Mouse (Mus musculus): ENCODE results near the gene Spryd7.
"Not testable (repeated sequence)": the region's sequence is repeated elsewhere in the genome, so short reads cannot be mapped to it uniquely, and the experiment has no call there.

Spryd7 gene

GRCm38 (mm10) chr14:61556289-61557147, at the start of gene Spryd7:
Spryd7 (minus strand) TSS chr14:61556886.
- peak; percentile 94 to 95 for DNase-seq (ENCODE audit: low spot score in 2 of 2)

DNA sequence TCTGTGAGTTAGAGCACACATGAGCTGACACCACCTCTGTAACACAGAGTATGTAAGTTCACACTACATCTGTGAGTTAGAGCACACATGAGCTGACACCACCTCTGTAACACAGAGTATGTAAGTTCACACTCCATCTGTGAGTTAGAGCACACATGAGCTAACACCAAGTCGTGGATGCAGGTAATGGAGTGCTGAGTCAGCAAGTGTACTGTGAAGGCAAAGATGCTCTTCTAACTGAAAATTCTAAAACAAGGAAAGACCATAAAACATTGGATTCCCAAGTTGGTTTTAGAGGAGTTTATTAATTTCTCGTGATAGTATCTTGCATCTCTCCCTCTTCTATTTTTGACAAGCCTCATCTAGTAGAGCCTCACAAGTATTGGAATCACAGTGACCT, 49.4 kb upstream of the Spryd7 start:
- DNase-seq (ENCODE audit: low spot score in 2 of 2), result not testable (repeated sequence)

GRCm38 (mm10) chr14:61604081-61604480, 47.4 kb upstream of the Spryd7 start:
- DNase-seq (ENCODE audit: low spot score in 2 of 2), result no peak

DNA sequence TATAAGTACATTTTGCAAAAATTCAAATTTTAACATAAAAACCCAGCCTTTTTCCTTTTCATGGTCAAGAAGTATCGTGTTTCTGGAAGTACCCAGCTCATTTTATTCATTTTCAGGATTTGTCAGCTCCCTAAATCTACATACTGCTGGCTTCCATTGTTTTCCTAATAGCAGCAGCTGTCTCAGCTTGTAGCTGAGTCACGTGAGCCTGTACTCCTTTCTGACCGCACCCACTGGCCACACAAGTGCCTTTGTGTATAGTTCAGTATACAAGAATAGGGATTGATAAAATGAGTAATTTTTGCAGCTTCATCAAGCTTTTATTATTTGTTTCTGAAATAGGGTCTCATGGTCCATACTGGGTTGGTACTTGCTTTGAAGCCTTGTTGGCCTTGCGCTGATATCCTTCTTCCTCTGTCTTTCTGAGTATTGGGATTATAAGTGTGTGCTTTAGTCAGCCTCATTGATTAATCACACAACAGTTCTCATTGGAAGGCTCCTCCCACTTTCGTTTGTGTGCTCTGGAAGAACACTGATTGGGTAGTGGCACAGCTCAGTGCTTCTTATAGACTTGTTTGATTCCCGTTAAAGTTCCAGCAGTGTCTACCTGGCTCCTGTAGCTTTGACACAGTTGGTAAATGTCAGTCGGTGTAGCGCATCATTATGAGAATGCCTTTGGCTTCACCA, 46.5 kb upstream of the Spryd7 start:
- no peak for DNase-seq (ENCODE audit: low spot score in 2 of 2)

DNA sequence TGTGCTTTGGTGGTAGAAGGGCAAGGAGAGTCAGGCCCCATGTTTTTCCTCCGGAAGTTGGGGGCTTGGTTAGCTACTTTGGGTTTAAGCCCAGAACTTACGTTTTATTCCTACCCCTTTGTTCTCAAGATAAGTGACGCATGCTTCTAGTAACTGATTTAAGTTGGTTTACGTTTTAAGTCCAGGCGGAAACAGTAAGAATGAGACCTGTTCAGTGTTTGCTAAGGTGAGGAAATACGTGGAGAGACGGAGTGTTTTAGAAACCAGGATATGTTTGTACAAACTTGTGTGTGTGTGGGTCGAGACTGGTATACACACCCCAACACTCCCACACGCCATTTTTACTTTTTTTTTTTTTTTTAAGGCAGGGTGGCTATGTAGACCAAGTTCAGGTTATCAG, 44.7 kb upstream of the Spryd7 start:
- no peak for DNase-seq (ENCODE audit: low spot score in 2 of 2)

DNA sequence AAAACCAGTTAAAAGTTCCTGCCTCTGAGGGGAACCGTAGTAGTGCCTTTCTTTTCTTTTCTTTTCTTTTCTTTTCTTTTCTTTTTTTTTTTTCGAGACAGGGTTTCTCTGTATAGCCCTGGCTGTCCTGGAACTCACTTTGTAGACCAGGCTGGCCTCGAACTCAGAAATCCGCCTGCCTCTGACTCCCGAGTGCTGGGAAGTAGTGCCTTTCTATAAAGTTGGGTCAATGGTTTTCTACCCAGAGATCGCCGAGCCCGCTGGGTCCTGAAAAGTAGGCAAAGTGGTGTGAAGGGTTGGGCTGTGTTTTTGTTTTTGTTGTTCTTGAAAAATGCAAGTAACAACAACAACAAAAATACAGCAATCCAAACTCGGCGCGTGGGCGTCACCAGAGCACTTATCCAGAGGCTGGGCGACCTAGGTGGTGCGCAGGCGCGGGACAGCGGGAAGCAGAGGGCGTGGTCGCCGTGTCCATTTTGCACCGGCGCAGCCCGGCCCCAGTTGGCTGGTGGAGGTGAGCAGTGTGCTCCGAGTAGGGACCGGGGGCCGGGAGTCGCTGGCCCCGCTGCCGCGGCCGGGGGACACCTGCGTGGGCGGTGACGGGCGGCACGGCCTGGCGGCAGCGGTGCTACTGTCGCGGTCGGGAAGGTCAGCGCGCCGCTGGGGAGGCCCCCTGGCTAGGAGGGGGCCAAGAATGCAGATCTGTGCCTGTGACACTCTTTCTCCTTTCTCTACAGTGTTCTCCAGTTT, 42.5 kb upstream of the Spryd7 start:
- peak; percentile 83 to 86 for DNase-seq (ENCODE audit: low spot score in 2 of 2)

GRCm38 (mm10) chr14:61597968-61598367, 41.3 kb upstream of the Spryd7 start, which contains the start of gene Trim13:
Trim13 (plus strand) TSS chr14:61598247.
- DNase-seq (ENCODE audit: low spot score in 2 of 2), result no peak

GRCm38 (mm10) chr14:61596719-61597426, 40.2 kb upstream of the Spryd7 start:
- DNase-seq (ENCODE audit: low spot score in 2 of 2), result no peak

GRCm38 (mm10) chr14:61589288-61590065, 32.8 kb upstream of the Spryd7 start:
- DNase-seq (ENCODE audit: low spot score in 2 of 2), result no peak

GRCm38 (mm10) chr14:61575941-61576340, 19.3 kb upstream of the Spryd7 start:
- DNase-seq (ENCODE audit: low spot score in 2 of 2), result no peak

- no peak for DNase-seq (ENCODE audit: low spot score in 2 of 2)
Measured at GRCm38 (mm10) chr14:61575066-61575465, 18.4 kb upstream of the Spryd7 start.

- no peak for DNase-seq (ENCODE audit: low spot score in 2 of 2)
Measured at GRCm38 (mm10) chr14:61572131-61572530, 15.4 kb upstream of the Spryd7 start.

GRCm38 (mm10) chr14:61571366-61571765, 14.7 kb upstream of the Spryd7 start:
- DNase-seq (ENCODE audit: low spot score in 2 of 2), result peak; percentile 63 to 84

- DNase-seq (ENCODE audit: low spot score in 2 of 2), result no peak
Measured at GRCm38 (mm10) chr14:61569344-61569743, 12.7 kb upstream of the Spryd7 start.

DNA sequence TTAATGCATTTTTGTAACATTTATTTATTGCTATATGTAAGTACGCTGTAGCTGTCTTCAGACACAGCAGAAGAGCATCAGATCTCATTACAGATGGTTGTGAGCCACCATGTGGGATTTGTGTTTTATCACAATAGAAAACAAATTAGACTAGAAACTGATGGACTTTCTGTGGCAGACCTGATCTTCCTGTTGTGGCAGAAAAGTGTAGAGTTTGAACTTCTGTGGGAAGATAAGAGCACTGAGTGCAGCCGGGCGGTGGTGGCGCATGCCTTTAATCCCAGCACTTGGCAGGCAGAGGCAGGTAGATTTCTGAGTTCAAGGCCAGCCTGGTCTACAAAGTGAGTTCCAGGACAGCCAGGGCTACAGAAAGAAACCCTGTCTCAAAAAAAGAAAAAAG, 9.5 kb upstream of the Spryd7 start:
- DNase-seq (ENCODE audit: low spot score in 2 of 2), result not testable (repeated sequence)

GRCm38 (mm10) chr14:61559856-61560255, 3.2 kb upstream of the Spryd7 start:
- no peak for DNase-seq (ENCODE audit: low spot score in 2 of 2)

DNA sequence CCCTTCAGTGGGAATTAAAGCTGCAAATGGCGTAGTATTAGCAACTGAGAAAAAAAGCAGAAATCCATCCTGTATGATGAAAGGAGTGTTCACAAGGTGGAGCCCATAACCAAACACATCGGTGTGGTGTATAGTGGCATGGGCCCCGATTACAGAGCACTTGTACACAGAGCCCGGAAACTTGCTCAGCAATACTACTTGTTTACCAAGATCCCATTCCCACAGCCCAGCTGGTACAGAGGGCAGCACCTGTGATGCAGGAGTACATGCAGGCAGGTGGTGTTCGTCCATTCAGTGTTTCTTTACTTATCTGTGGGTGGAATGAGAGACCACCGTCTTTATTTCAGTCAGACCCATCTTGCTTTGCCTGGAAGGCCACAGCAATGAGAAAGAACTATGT, 2.2 kb upstream of the Spryd7 start:
- DNase-seq (ENCODE audit: low spot score in 2 of 2), result no peak

DNA sequence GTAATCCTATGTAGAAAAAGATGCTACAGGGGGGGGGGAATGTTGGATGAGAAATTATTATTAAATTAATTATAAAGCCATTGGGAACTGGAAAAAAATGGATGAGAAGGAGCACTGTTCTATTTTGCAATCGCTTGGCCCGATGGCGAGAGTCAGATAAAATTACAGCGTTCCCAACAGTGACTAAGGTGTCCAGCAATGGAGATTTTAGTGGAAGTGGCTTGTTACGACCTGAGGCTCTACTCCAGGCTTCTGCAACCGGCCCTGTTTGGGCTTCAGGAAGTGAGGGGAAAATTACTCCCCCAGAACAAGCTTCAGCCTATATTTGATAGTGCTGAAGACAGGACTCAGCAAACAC, 776 bp downstream of the Spryd7 start:
- no peak for DNase-seq (ENCODE audit: low spot score in 2 of 2)

DNA sequence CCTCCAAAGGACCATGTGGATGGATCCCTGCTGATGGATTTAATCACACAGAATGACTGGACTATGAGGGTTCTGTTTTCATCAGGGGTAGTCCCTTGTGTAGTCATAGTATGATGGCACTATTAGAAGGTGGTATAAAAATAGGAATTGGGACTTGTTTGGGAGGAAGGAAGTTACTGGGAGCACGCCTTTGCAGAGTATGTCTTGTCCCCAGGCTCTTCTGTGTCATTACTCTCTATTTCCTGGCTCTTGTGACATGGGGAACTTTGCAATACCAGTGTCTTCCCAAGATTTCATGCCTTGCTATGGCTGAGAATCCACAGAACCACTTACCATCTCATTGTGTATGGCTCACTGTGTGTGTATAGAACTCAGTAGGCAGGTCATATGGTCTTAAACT, 8.1 kb downstream of the Spryd7 start:
- no peak for DNase-seq (ENCODE audit: low spot score in 2 of 2)

DNA sequence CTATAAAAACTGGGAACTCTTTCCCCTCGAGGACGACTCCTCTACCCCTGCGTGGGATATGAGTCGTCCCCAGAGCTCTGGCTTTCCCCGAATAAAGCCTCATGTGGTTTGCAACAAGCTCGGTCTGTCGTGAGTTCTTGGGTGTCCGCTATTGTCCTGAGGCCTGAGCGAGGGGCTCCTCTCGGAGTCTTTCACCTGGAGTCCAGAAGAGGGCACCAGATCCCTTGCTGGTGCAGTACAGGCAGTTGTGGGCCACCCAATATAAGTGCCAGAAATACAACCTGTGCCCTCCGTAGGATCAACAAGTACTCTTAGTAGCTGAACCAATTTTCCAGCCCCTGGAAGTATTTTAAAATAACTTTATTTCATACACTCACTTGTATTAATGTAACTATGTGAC, 18.9 kb downstream of the Spryd7 start:
- not testable (repeated sequence) for DNase-seq (ENCODE audit: low spot score in 2 of 2)

Measured in spleen, postnatal 14 days (tissue).